Mouse (Mus musculus) adrenal gland, postnatal 10 days (tissue): ENCODE data around the gene Snrnp70. TPM values are rescaled to one million over a fixed set of nuclear protein-coding genes. Genes with fewer than 3 reads are reported as not detected.

ENCODE experiments used
- DNase-seq: peaks from one replicate; pipeline ENCODE4 v3.0.0; 2021; ENCODE audit warnings: mixed read lengths
- total RNA-seq, 2 experiments: library from RNA; stranded (reverse); gene quantifications; 2 replicates each; pipeline ENCODE4 v1.2.3; 2021

Snrnp70 gene
- total RNA-seq, 2 experiments from 2014 or later, result 208 to 341 TPM

GRCm38 (mm10) chr7:45336319-45336718 lies 59.2 kb downstream of the Snrnp70 start:
- no peak for DNase-seq

- DNase-seq, result no peak
Measured at GRCm38 (mm10) chr7:45335056-45335455, 60.5 kb downstream of the Snrnp70 start, which contains the start of gene Hrc. TSS of gene Hrc (plus strand) at chr7:45335290.

- DNase-seq, result no peak
Measured at GRCm38 (mm10) chr7:45334605-45335004, 60.9 kb downstream of the Snrnp70 start.

- peak; percentile 92 for DNase-seq
Measured at GRCm38 (mm10) chr7:45333431-45333982, 62.0 kb downstream of the Snrnp70 start, which contains the start of gene Trpm4. TSS of gene Trpm4 (minus strand) at chr7:45333780.

GRCm38 (mm10) chr7:45332685-45333425 lies 62.7 kb downstream of the Snrnp70 start:
- DNase-seq, result peak; percentile 59

GRCm38 (mm10) chr7:45331502-45331901 lies 64.0 kb downstream of the Snrnp70 start:
- no peak for DNase-seq

- no peak for DNase-seq
Measured at GRCm38 (mm10) chr7:45328841-45329475, 66.6 kb downstream of the Snrnp70 start.

Other genes with a start within 250 kb of the Snrnp70 start
- 10 to 100 TPM; 59.0 to 68.5 TPM for gene Pih1d1, start 241.4 kb downstream of the Snrnp70 start, total RNA-seq
- 10 to 100 TPM; 50.6 to 68.2 TPM for gene Aldh16a1, start 241.2 kb downstream of the Snrnp70 start, total RNA-seq
- under 1 TPM; 0.18 to 0.42 TPM for gene Slc17a7, start 231.8 kb downstream of the Snrnp70 start, total RNA-seq
- not detected for gene Gfy, start 216.2 kb downstream of the Snrnp70 start, total RNA-seq
- gene Pth2, start 214.7 kb downstream of the Snrnp70 start, total RNA-seq, result not detected
- under 1 TPM in 1 of 2 experiments, not detected in 1; 0.36 TPM for gene Ccdc155, start 190.8 kb downstream of the Snrnp70 start, total RNA-seq
- under 1 TPM in 1 of 2 experiments, not detected in 1; 0.30 TPM for gene Dkkl1, start 183.6 kb downstream of the Snrnp70 start, total RNA-seq
- 10 to 100 TPM; 21.0 to 24.0 TPM for gene Tead2, start 180.0 kb downstream of the Snrnp70 start, total RNA-seq
- gene Cd37, start 156.6 kb downstream of the Snrnp70 start, total RNA-seq, result 10 to 100 TPM; 13.9 to 17.6 TPM
- gene Slc6a16, start 154.7 kb downstream of the Snrnp70 start, total RNA-seq, result under 1 TPM in 1 of 2 experiments, not detected in 1; 0.12 TPM
- gene Slc6a21, start 118.2 kb downstream of the Snrnp70 start, total RNA-seq, result under 1 TPM in 1 of 2 experiments, not detected in 1; 0.42 TPM
- gene Trpm4, start 62.0 kb downstream of the Snrnp70 start, total RNA-seq, result 10 to 100 TPM; 15.9 to 26.8 TPM
- gene Hrc, start 60.5 kb downstream of the Snrnp70 start, total RNA-seq, result 10 to 100 TPM; 10.7 to 47.8 TPM
- 1 to 10 TPM; 1.9 to 3.0 TPM for gene Ppfia3, start 28.7 kb downstream of the Snrnp70 start, total RNA-seq
- gene Lin7b, start 25.2 kb downstream of the Snrnp70 start, total RNA-seq, result 1 to 10 TPM in 1 of 2 experiments, under 1 TPM in 1; 0.90 to 2.9 TPM
- gene Kcna7, start 9.9 kb upstream of the Snrnp70 start, total RNA-seq, result 1 to 10 TPM in 1 of 2 experiments, under 1 TPM in 1; 0.75 to 2.6 TPM
- under 1 TPM; 0.12 to 0.33 TPM for gene Ntf5, start 18.0 kb upstream of the Snrnp70 start, total RNA-seq
- not detected for gene Lhb, start 25.1 kb upstream of the Snrnp70 start, total RNA-seq
- 10 to 100 TPM; 66.7 to 92.5 TPM for gene Gys1, start 39.1 kb upstream of the Snrnp70 start, total RNA-seq
- gene Ruvbl2, start 42.4 kb upstream of the Snrnp70 start, total RNA-seq, result 10 to 100 TPM; 50.2 to 58.9 TPM
- 100 to 1,000 TPM; 527 to 606 TPM for gene Ftl1, start 64.1 kb upstream of the Snrnp70 start, total RNA-seq
- 10 to 100 TPM; 52.7 to 53.6 TPM for gene Bax, start 71.2 kb upstream of the Snrnp70 start, total RNA-seq
- gene Tulp2, start 86.1 kb upstream of the Snrnp70 start, total RNA-seq, result under 1 TPM; 0.64 to 0.69 TPM
- 10 to 100 TPM; 26.0 to 27.9 TPM for gene Gm45808, start 91.1 kb upstream of the Snrnp70 start, total RNA-seq
- 10 to 100 TPM; 42.4 to 47.3 TPM for gene Dhdh, start 93.1 kb upstream of the Snrnp70 start, total RNA-seq
- gene Nucb1, start 114.7 kb upstream of the Snrnp70 start, total RNA-seq, result 100 to 1,000 TPM; 175 to 201 TPM
- gene Ppp1r15a, start 130.5 kb upstream of the Snrnp70 start, total RNA-seq, result 10 to 100 TPM; 28.0 to 48.2 TPM
- 1 to 10 TPM; 5.4 to 9.2 TPM for gene Plekha4, start 130.6 kb upstream of the Snrnp70 start, total RNA-seq
- 1 to 10 TPM in 1 of 2 experiments, under 1 TPM in 1; 0.93 to 1.4 TPM for gene Hsd17b14, start 159.2 kb upstream of the Snrnp70 start, total RNA-seq
- 100 to 1,000 TPM; 114 to 118 TPM for gene Bcat2, start 174.4 kb upstream of the Snrnp70 start, total RNA-seq
- gene Fgf21, start 219.7 kb upstream of the Snrnp70 start, total RNA-seq, result 10 to 100 TPM in 1 of 2 experiments, 1 to 10 TPM in 1; 1.3 to 21.9 TPM
- under 1 TPM in 1 of 2 experiments, not detected in 1; 0.21 TPM for gene Fut1, start 221.5 kb upstream of the Snrnp70 start, total RNA-seq
- gene Izumo1, start 226.1 kb upstream of the Snrnp70 start, total RNA-seq, result under 1 TPM; 0.39 to 0.73 TPM
- 10 to 100 TPM; 35.6 to 37.9 TPM for gene Rasip1, start 231.7 kb upstream of the Snrnp70 start, total RNA-seq
- gene Mamstr, start 244.2 kb upstream of the Snrnp70 start, total RNA-seq, result 10 to 100 TPM in 1 of 2 experiments, 1 to 10 TPM in 1; 8.3 to 13.2 TPM